ENCODE assay signal across 17 mouse cellular contexts in the genomic region with DNA sequence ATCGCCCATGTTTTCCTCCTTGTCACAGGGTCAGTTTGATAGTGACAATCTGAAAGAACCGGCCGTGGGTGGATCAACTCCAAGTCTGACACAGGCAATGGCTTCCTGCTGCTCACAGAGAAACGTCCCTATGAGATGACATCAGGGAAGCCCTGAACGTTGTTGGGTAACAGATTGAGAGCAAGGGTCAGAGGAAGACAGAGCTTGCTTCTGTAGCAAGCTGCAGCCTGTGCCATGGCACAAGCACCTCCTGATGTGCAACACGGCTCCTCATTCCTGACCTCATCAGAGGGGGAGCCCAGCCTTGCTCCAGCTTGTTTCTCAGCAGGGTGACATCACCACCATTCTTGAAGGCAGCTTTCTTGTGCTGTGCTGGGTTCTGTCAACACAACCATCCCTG. TPM values are rescaled to one million over a fixed set of nuclear protein-coding genes. Genes with fewer than 3 reads are reported as not detected.
DNase-seq lines count a peak whose midpoint lies in the region; ATAC-seq lines count a peak whose summit lies in the region.
"Had no signal": no experiment of that assay in that cellular context is flagged by ENCODE, and none has a peak within 500 bp of the region (broad histone marks: within the 10 kb centered on the region; RNA-seq: fewer than 3 reads in every experiment).

No protein-coding gene starts in this region.

- H3K27me3 ChIP-seq in heart, embryonic 13.5 days (replicated peaks) = no peaks in the 10 kb centered on the region
- H3K27me3 ChIP-seq in hindbrain, embryonic 13.5 days = no peaks in the 10 kb centered on the region
- H3K27me3 ChIP-seq: embryonic facial prominence, embryonic 12.5 days; limb, embryonic 13.5 days; neural tube, embryonic 15.5 days had no signal

- no peak for ATAC-seq in heart, embryonic 13.5 days (ENCODE audit: extremely low read depth, insufficient number of reproducible peaks, low FRiP score, low TSS enrichment)
- ATAC-seq in hindbrain, embryonic 13.5 days (ENCODE audit: low FRiP score) = no peak
- ATAC-seq: CD4-positive, CD25-positive, alpha-beta regulatory T cell, adult 4 months; intestine, postnatal 0 days had no signal

- WGBS in heart, embryonic 13.5 days = 21% methylated on average over 6 of the region's 6 CpGs
- 68% methylated on average over 6 of the region's 6 CpGs for WGBS in hindbrain, embryonic 13.5 days

- no peak overlapping the region for H3K4me3 ChIP-seq in heart, embryonic 13.5 days
- H3K4me3 ChIP-seq in hindbrain, embryonic 13.5 days = no peak overlapping the region
- H3K4me3 ChIP-seq: embryonic facial prominence, embryonic 12.5 days; forebrain, embryonic 10.5 days; limb, embryonic 13.5 days; neural tube, embryonic 15.5 days had no signal

- H3K4me2 ChIP-seq in heart, embryonic 13.5 days = no peak overlapping the region
- no peak overlapping the region for H3K4me2 ChIP-seq in hindbrain, embryonic 13.5 days
- H3K4me2 ChIP-seq: embryonic facial prominence, embryonic 12.5 days; hindbrain, embryonic 14.5 days; limb, embryonic 13.5 days; neural tube, embryonic 15.5 days had no signal

- H3K9me3 ChIP-seq in heart, embryonic 13.5 days = no peaks in the 10 kb centered on the region
- H3K9me3 ChIP-seq in hindbrain, embryonic 13.5 days = no peaks in the 10 kb centered on the region
- H3K9me3 ChIP-seq: embryonic facial prominence, embryonic 12.5 days; forebrain, embryonic 10.5 days; limb, embryonic 13.5 days; neural tube, embryonic 15.5 days had no signal

- peaks cover 26% of the 10 kb centered on the region for H3K4me1 ChIP-seq in heart, embryonic 13.5 days
- H3K4me1 ChIP-seq in hindbrain, embryonic 13.5 days (replicated peaks) = no peaks in the 10 kb centered on the region
- H3K4me1 ChIP-seq: embryonic facial prominence, embryonic 12.5 days; limb, embryonic 13.5 days; neural tube, embryonic 15.5 days had no signal

- H3K27ac ChIP-seq in heart, embryonic 13.5 days (replicated peaks) = peak overlapping the region; percentile 51
- H3K27ac ChIP-seq in hindbrain, embryonic 13.5 days = no peak overlapping the region
- H3K27ac ChIP-seq: embryonic facial prominence, embryonic 12.5 days; forebrain, embryonic 10.5 days; hindbrain, embryonic 14.5 days; limb, embryonic 13.5 days; neural tube, embryonic 15.5 days had no signal

- no peak for DNase-seq in heart, adult 18-20 months
- peak; percentile 35 for DNase-seq in NIH3T3 (ENCODE audit: low read depth)
- DNase-seq in fat pad, adult 2 months (ENCODE audit: extremely low read depth, low read depth, low spot score) = peak; percentile 63
- peak; percentile 21 for DNase-seq in lung, postnatal 25 days (ENCODE audit: low spot score)
- DNase-seq in spleen, postnatal 14 days (ENCODE audit: low spot score in 2 of 2) = no peak
- DNase-seq: cerebellum, postnatal 14 days; gastrocnemius, postnatal 25 days; kidney, postnatal 4 days had no signal

- H3K36me3 ChIP-seq in heart, embryonic 13.5 days = no peaks in the 10 kb centered on the region
- H3K36me3 ChIP-seq in hindbrain, embryonic 13.5 days = no peaks in the 10 kb centered on the region
- H3K36me3 ChIP-seq: embryonic facial prominence, embryonic 12.5 days; forebrain, embryonic 10.5 days; limb, embryonic 13.5 days; neural tube, embryonic 15.5 days had no signal

- H3K9ac ChIP-seq in heart, embryonic 13.5 days = no peak overlapping the region
- H3K9ac ChIP-seq in hindbrain, embryonic 13.5 days = no peak overlapping the region
- H3K9ac ChIP-seq: embryonic facial prominence, embryonic 12.5 days; hindbrain, embryonic 14.5 days; limb, embryonic 13.5 days; neural tube, embryonic 15.5 days had no signal

RNA-seq across cellular contexts. Expression of a gene that starts 37.1 kb away (rescaled TPM):
- 36.8 and 41.9 TPM in 2 replicates for polyA plus RNA-seq in heart, embryonic 13.5 days (2015; fragmentation: Nextera tagmentation; extraction: Ambion mirVana)
- 10 to 100 TPM; 33.9 to 36.7 TPM for total RNA-seq in heart, adult 18-20 months (2021)
- polyA plus RNA-seq in hindbrain, embryonic 13.5 days (2015; fragmentation: Nextera tagmentation; extraction: Ambion mirVana) = 52.9 and 55.6 TPM in 2 replicates

Comparison
In these comparisons a context has a peak if more than half of its experiments do, and no peak if none do; other contexts are left out.
1. DNase-seq: peak in NIH3T3 (single experiment), fat pad, adult 2 months (single experiment) and lung, postnatal 25 days (single experiment); none in heart, adult 18-20 months (0 of 2) and spleen, postnatal 14 days (0 of 2).